Mouse (Mus musculus): Measurements from ENCODE around the gene Fam20a.

DNA sequence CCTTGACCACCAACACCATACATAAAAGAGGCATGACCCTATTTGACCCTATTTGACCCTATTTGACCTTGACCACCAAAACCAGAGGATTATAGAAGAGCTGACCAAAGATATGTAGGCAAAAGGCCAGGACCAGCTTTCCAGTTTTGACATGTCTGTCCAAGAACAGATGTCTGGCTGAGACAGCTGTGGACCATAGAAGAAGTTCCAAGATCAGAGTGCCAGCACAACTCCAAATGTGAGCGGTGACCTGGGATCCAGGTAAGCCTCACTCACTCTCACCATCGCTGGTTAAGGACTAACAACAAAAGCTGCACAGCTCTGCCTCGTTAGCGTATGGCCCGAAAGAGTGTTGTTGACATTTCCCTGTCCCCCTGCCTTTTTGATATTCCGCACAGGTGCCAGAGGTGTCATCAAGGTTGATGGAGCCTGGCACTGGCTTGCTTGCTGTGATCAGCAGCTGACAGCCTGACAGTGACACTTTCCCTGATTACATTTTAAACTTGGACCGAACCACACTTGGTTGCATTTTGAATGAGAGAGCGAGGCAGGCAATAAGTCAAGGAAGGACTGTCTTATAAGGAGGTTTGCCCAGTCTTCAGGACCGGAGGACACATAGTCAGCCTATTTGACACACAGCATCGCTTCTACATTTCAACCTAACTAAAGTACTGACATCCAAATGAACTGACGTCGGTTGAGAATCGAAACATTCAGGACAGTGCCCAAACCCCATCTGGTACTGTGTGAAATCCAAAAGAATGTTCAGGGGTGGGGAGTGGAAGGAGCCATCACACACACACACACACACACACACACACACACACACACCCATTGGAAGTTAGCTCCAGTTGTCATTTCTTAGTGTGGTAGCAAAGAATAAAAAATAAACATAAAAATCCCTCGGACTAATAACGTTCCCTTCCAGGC is 3.8 kb downstream of the Fam20a start:
- no peak for TF ChIP-seq CTCF (IDR thresholded peaks at IDR 0.05; ENCODE audit: low read depth, low read length)
- no peak for TF ChIP-seq EP300 (IDR thresholded peaks at IDR 0.05; ENCODE audit: insufficient read depth, low read depth, low read length)

Measured in ES-Bruce4 (cell line).